Mouse (Mus musculus) forebrain, postnatal 0 days (tissue): ENCODE measurements around the gene Cobll1. TPM values are rescaled to one million over a fixed set of nuclear protein-coding genes. Genes with fewer than 3 reads are reported as not detected.

Source experiments
- ATAC-seq: fragments of 200-750 bp; cut with Nextera tagmentation; 2 replicates; pipeline ENCODE4 v1.8.0; 2017; ENCODE audit warnings: mild to moderate bottlenecking, moderate library complexity
- DNase-seq: peaks from one replicate; pipeline ENCODE4 v3.0.0-alpha.2; 2015
- H3K27ac ChIP-seq: fragments of 300-500 bp; sonication (generic); 2 replicates; pipeline ENCODE4 v1.5.1; 2014; ENCODE audit warnings: low read depth, mild to moderate bottlenecking, antibody characterized with exemption, low read length, moderate library complexity, mixed read lengths
- H3K27me3 ChIP-seq: fragments of 300-500 bp; sonication (generic); 2 replicates; pipeline ENCODE4 v1.6.1; 2014; ENCODE audit warnings: mild to moderate bottlenecking, low read length, mixed read lengths; ENCODE audit not compliant: insufficient read depth
- H3K36me3 ChIP-seq: fragments of 300-500 bp; sonication (generic); 2 replicates; pipeline ENCODE4 v1.6.1; 2014; ENCODE audit warnings: mild to moderate bottlenecking, moderate library complexity; ENCODE audit not compliant: insufficient read depth
- H3K4me1 ChIP-seq: fragments of 300-500 bp; sonication (generic); 2 replicates; pipeline ENCODE4 v1.6.1; 2014; ENCODE audit warnings: antibody characterized with exemption; ENCODE audit not compliant: insufficient read depth
- H3K4me2 ChIP-seq: fragments of 300-500 bp; sonication (generic); 2 replicates; pipeline ENCODE4 v1.6.1; 2014; ENCODE audit warnings: low read depth, mild to moderate bottlenecking, moderate library complexity
- H3K4me3 ChIP-seq: fragments of 300-500 bp; sonication (generic); 2 replicates; pipeline ENCODE4 v1.5.1; 2014; ENCODE audit warnings: low read depth, low read length, mixed read lengths
- H3K9ac ChIP-seq: fragments of 300-500 bp; sonication (generic); 2 replicates; pipeline ENCODE4 v1.6.1; 2014; ENCODE audit warnings: mild to moderate bottlenecking
- H3K9me3 ChIP-seq: fragments of 300-500 bp; sonication (generic); 2 replicates; pipeline ENCODE4 v1.6.1; 2016; ENCODE audit warnings: low read length
- CTCF ChIP-seq: sonication (generic); IDR thresholded peaks from 2 replicates; pipeline ENCODE4 v1.5.1; 2016; ENCODE audit warnings: antibody characterized with exemption, control low read depth, low read depth
- WGBS: fragments of 180-500 bp; shearing (Covaris S2); extraction: QIAGEN DNeasy Blood & Tissue Kit; methylation state at CpG from one replicate; pipeline ENCODE4 v1.1.7; 2014; 5-methylcytosine and 5-hydroxymethylcytosine counted together
- polyA plus RNA-seq: library from polyadenylated mRNA; unstranded; fragments of >200 nt; fragmentation: Nextera tagmentation; extraction: Ambion mirVana; gene quantifications from 2 replicates; pipeline ENCODE4 v1.2.1, GENCODE M21; 2015
- total RNA-seq: library from RNA; depleted of rRNA; stranded (reverse); fragments of >200 nt; gene quantifications from 2 replicates; pipeline ENCODE4 v1.2.3, GENCODE M21; 2014

The Cobll1 gene
- total and polyA plus RNA-seq, 2 experiments from 2014 or later, result 3.2 to 3.6 TPM

- H3K4me2 ChIP-seq, result no peak overlapping the region
- TF ChIP-seq CTCF, result no peak
- DNase-seq (no peak), ATAC-seq (no peak)
- H3K4me1 ChIP-seq, result no peaks in the 10 kb centered on the region
- no peak overlapping the region for H3K4me3 ChIP-seq
- no peaks in the 10 kb centered on the region for H3K27me3 ChIP-seq
- H3K27ac ChIP-seq, result no peak overlapping the region
- WGBS, result 78% methylated on average over 12 of the region's 12 CpGs
- H3K9ac ChIP-seq, result no peak overlapping the region
- no peaks in the 10 kb centered on the region for H3K9me3 ChIP-seq
- H3K36me3 ChIP-seq, result no peaks in the 10 kb centered on the region
Measured at GRCm38 (mm10) chr2:65223956-65224735, 15.1 kb downstream of the Cobll1 start.

DNA sequence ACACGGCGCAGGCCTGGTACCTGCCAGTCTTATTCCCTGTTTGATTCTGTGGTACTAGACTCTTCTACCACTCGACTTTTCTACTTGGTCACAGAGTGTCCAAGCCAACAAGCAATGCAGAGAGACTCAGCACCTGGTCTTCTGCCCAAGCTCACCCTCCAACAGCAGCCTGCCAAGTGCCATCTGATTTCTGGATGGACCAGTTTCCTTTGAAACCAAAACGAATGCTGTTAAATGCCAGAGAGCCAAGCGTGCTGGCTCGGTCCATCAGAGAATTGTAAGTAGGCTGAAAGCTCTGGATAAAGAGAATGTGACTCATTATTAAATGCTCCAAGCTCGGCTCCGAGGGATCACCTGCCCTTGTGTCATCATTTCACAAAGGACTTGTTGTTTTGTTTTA lies 16.2 kb downstream of the Cobll1 start:
- Histone ChIP-seq H3K4me3 (no peak overlapping the region), H3K4me2 (no peak overlapping the region), H3K27me3 (no peaks in the 10 kb centered on the region), H3K9ac (no peak overlapping the region), H3K9me3 (no peaks in the 10 kb centered on the region), H3K36me3 (no peaks in the 10 kb centered on the region), H3K27ac (no peak overlapping the region), H3K4me1 (no peaks in the 10 kb centered on the region)
- DNase-seq, result no peak
- TF ChIP-seq CTCF, result no peak
- 61% methylated on average over 8 of the region's 8 CpGs for WGBS
- no peak for ATAC-seq

GRCm38 (mm10) chr2:65221646-65222045 lies 17.6 kb downstream of the Cobll1 start:
- H3K4me1 ChIP-seq, result no peaks in the 10 kb centered on the region
- 84% methylated on average over 2 of the region's 2 CpGs for WGBS
- no peaks in the 10 kb centered on the region for H3K27me3 ChIP-seq
- H3K9ac ChIP-seq, result no peak overlapping the region
- H3K9me3 ChIP-seq, result no peaks in the 10 kb centered on the region
- H3K27ac ChIP-seq, result no peak overlapping the region
- ATAC-seq (no peak), DNase-seq (no peak)
- H3K36me3 ChIP-seq, result no peaks in the 10 kb centered on the region
- no peak overlapping the region for H3K4me3 ChIP-seq
- no peak for TF ChIP-seq CTCF
- H3K4me2 ChIP-seq, result no peak overlapping the region

GRCm38 (mm10) chr2:65220563-65220962 lies 18.6 kb downstream of the Cobll1 start:
- WGBS, result 91% methylated on average over 1 of the region's 1 CpGs

DNA sequence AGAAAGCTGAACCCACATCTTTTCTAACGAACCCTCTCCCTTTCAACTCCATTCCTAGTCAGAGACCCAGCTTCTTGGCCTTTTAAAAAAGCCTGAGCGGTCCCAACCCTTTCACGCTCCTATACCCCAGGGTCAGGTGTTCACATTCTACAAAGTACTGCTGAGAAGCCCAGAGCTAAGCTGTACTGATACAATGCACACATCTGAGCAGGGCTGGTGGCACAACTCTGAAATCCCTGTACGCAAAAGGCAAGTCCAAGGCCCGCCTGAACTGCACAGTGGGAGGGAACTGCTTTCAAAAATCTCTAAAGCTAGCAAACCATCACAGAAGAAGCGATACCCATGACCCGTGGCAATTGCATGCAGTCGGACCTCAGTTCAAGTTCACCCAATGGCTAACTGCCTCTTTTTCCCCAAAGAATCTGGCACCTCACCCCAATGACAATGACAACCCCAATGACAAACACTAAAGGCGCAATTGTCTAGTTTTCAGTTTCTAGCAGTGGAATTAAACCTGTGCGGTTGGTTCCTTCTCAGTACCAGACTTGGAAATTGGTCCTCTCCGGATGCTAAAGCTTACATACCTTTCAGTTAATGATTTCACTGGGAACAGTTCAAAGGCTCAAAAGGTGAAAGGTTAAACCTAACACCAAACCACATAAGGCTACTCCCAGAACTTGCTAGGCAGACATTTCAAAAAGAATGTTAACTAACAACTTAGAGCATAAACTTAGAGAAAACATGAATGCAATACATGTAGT lies 19.6 kb downstream of the Cobll1 start:
- 80% methylated on average over 11 of the region's 11 CpGs for WGBS
- Histone ChIP-seq H3K4me2 (no peak overlapping the region), H3K9me3 (no peaks in the 10 kb centered on the region), H3K9ac (no peak overlapping the region), H3K27me3 (no peaks in the 10 kb centered on the region), H3K4me1 (no peaks in the 10 kb centered on the region), H3K27ac (no peak overlapping the region), H3K4me3 (no peak overlapping the region), H3K36me3 (no peaks in the 10 kb centered on the region)
- DNase-seq (no peak), ATAC-seq (no peak)
- TF ChIP-seq CTCF, result no peak

More at GRCm38 (mm10) chr2:65220563-65220962, 18.6 kb downstream of the Cobll1 start:
- Histone ChIP-seq H3K27ac (no peak overlapping the region), H3K4me3 (no peak overlapping the region), H3K27me3 (no peaks in the 10 kb centered on the region), H3K9ac (no peak overlapping the region), H3K4me1 (no peaks in the 10 kb centered on the region), H3K36me3 (no peaks in the 10 kb centered on the region), H3K4me2 (no peak overlapping the region), H3K9me3 (no peaks in the 10 kb centered on the region)
- no peak for TF ChIP-seq CTCF
- ATAC-seq (no peak), DNase-seq (no peak)

GRCm38 (mm10) chr2:65218318-65218717 lies 20.9 kb downstream of the Cobll1 start:
- Histone ChIP-seq H3K9me3 (no peaks in the 10 kb centered on the region), H3K4me1 (no peaks in the 10 kb centered on the region), H3K4me3 (no peak overlapping the region), H3K36me3 (no peaks in the 10 kb centered on the region), H3K27me3 (no peaks in the 10 kb centered on the region), H3K27ac (no peak overlapping the region), H3K4me2 (no peak overlapping the region), H3K9ac (no peak overlapping the region)
- no peak for ATAC-seq
- no peak for TF ChIP-seq CTCF
- no peak for DNase-seq
- 88% methylated on average over 9 of the region's 9 CpGs for WGBS

- Histone ChIP-seq H3K4me1 (no peaks in the 10 kb centered on the region), H3K9ac (no peak overlapping the region), H3K27ac (no peak overlapping the region), H3K9me3 (no peaks in the 10 kb centered on the region), H3K4me3 (no peak overlapping the region), H3K27me3 (no peaks in the 10 kb centered on the region), H3K36me3 (no peaks in the 10 kb centered on the region), H3K4me2 (no peak overlapping the region)
- WGBS, result 92% methylated on average over 6 of the region's 6 CpGs
- DNase-seq (no peak), ATAC-seq (no peak)
- no peak for TF ChIP-seq CTCF
Measured at GRCm38 (mm10) chr2:65217677-65218076, 21.5 kb downstream of the Cobll1 start.
